Mouse (Mus musculus): ENCODE results near the gene Drd5.

The Drd5 gene

GRCm38 (mm10) chr5:38350351-38350929 is 31.3 kb downstream of the Drd5 start:
- DNase-seq (ENCODE audit: low spot score): peak; percentile 77

GRCm38 (mm10) chr5:38356927-38357326 is 37.8 kb downstream of the Drd5 start:
- no peak for DNase-seq (ENCODE audit: low spot score)

- DNase-seq (ENCODE audit: low spot score): no peak
Measured at GRCm38 (mm10) chr5:38359716-38360115, 40.5 kb downstream of the Drd5 start.

GRCm38 (mm10) chr5:38364396-38364795 is 45.2 kb downstream of the Drd5 start:
- no peak for DNase-seq (ENCODE audit: low spot score)

- no peak for DNase-seq (ENCODE audit: low spot score)
Measured at GRCm38 (mm10) chr5:38365521-38365920, 46.4 kb downstream of the Drd5 start.

- DNase-seq (ENCODE audit: low spot score): peak; percentile 57
Measured at GRCm38 (mm10) chr5:38366650-38367470, 47.7 kb downstream of the Drd5 start.

- DNase-seq (ENCODE audit: low spot score): no peak
Measured at GRCm38 (mm10) chr5:38371308-38371707, 52.1 kb downstream of the Drd5 start.

All from embryo, embryonic 10.5 days (tissue).